Mouse (Mus musculus) macrophage (primary cell): Measurements from ENCODE around the gene Orai2. TPM values are rescaled to one million over a fixed set of nuclear protein-coding genes. Genes with fewer than 3 reads are reported as not detected.
"Not testable (repeated sequence)": the region's sequence is repeated elsewhere in the genome, so short reads cannot be mapped to it uniquely, and the experiment has no call there.

ENCODE experiments used
- H3K27ac ChIP-seq: fragments of 350-480 bp; formaldehyde crosslinking; 2 replicates; pipeline ENCODE4 v1.9.0; 2021
- H3K36me3 ChIP-seq: fragments of 350-480 bp; formaldehyde crosslinking; 2 replicates; pipeline ENCODE4 v1.9.0; 2021; ENCODE audit errors: inconsistent target
- H3K4me3 ChIP-seq: fragments of 350-480 bp; formaldehyde crosslinking; 2 replicates; pipeline ENCODE4 v1.9.0; 2021; ENCODE audit errors: inconsistent target
- H3K79me2 ChIP-seq: fragments of 350-480 bp; formaldehyde crosslinking; 2 replicates; pipeline ENCODE4 v1.9.0; 2021; ENCODE audit errors: inconsistent target
- WGBS: methylation state at CpG from one replicate; pipeline ENCODE4 v1.1.7; 2026; ENCODE audit warnings: inconsistent platforms; ENCODE audit not compliant: missing documents; 5-methylcytosine and 5-hydroxymethylcytosine counted together
- polyA plus RNA-seq: library from polyadenylated mRNA; stranded (reverse); fragments of 250-400 nt; gene quantifications from 3 replicates; pipeline ENCODE4 v1.2.4, GENCODE M21; 2018; ENCODE audit warnings: inconsistent platforms

Gene Orai2
- polyA plus RNA-seq, 1 experiment from 2014 or later, result 7.1 TPM

DNA sequence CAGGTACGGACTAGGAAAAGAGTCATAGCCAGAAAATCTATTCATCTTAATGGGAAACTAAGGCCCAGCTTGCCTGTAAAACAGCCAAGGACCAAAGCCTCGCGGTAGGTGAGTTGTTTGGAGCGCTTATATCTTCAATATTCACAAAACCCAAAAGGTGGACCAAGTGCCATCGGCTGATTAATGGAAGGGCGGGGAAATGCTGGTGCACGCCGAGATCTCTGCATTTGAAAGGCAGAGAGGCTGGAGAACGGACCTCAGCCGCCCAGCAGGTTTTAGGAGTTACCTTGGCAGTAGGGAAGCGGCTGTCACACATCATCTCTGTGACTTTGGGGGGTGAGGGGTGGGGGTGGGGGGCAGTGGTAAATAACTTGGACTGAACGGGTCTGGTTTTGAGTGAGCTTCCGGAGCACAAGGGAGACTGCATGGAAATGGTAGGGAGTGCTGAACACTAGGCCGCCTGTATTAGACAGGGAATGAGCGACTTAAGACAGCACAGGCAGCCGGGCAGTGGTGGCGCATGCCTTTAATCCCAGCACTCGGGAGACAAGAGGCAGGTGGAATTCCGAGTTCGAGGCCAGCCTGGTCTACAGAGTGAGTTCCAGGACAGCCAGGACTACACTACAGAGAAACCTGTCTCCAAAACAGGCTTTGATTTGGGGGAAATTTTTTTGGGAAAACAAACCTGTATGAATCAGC lies 34.1 kb downstream of the Orai2 start:
- Histone ChIP-seq H3K36me3 (peaks cover 15% of the 10 kb centered on the region; the same call in 1 of the 2 replicates), H3K79me2 (peaks cover 40% of the 10 kb centered on the region), H3K4me3 (peak overlapping the region; percentile 93), H3K27ac (peak overlapping the region; percentile 40)
- WGBS, result 8% methylated on average over 20 of the region's 20 CpGs

GRCm38 (mm10) chr5:136135571-136136291 lies 34.8 kb downstream of the Orai2 start, which contains the start of the genes Lrwd1 and Alkbh4:
TSS of gene Lrwd1 (minus strand) at chr5:136136074.
TSS of gene Alkbh4 (plus strand) at chr5:136136146.
- WGBS, result under 1% methylated on average over 60 of the region's 60 CpGs
- Histone ChIP-seq H3K27ac (peak within 1 kb of the TSS; percentile 54), H3K4me3 (peak within 1 kb of the TSS; percentile 93), H3K79me2 (peaks cover 40% of the 10 kb centered on the region), H3K36me3 (peaks cover 9% of the 10 kb centered on the region; the same call in 1 of the 2 replicates)

DNA sequence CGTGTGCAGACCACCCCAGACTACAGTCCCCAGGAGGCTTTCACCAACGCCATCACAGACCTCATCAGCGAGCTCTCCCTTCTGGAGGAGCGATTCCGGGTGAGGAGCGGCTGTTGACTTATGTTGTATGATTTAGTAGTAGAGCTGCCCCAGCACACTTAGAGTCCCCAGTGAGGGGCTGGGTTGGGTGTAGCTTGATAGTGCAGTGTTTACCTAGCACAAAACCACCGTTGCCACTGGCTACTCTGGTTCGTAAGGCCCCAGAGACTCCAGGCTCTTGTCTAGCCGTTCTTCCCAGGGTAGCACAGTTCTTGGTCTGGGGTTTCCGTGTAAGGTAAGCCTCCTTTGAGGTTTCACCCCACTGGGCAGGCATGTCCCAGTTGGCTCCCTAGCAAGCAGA lies 48.3 kb downstream of the Orai2 start:
- no peak overlapping the region for H3K27ac ChIP-seq
- 94% methylated on average over 10 of the region's 10 CpGs for WGBS
- H3K79me2 ChIP-seq, result peaks cover 29% of the 10 kb centered on the region
- H3K36me3 ChIP-seq, result peaks cover 54% of the 10 kb centered on the region
- no peak overlapping the region for H3K4me3 ChIP-seq

DNA sequence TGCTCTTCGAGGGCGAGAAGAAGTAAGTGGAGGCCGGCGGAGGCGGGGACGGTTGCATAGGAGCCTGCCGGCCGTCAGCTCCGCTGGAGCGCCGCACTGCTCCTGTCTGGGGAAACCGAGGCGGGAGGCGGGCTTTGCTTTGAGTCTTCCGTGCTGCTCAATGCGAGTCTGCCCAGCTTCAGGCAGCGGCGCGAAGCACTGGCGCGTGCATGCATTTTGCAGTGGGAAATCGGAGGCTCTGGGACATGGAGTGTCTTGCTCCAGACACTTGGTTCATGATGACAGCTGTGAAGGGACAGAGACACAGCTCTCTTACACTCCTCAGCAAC lies 53.8 kb downstream of the Orai2 start:
- peak overlapping the region; percentile 29; the same call in 1 of the 2 replicates for H3K27ac ChIP-seq
- H3K79me2 ChIP-seq, result peaks cover 35% of the 10 kb centered on the region
- H3K4me3 ChIP-seq, result peak overlapping the region; percentile 82
- peaks cover 22% of the 10 kb centered on the region; the same call in 1 of the 2 replicates for H3K36me3 ChIP-seq
- 0% methylated on average over 22 of the region's 22 CpGs for WGBS

DNA sequence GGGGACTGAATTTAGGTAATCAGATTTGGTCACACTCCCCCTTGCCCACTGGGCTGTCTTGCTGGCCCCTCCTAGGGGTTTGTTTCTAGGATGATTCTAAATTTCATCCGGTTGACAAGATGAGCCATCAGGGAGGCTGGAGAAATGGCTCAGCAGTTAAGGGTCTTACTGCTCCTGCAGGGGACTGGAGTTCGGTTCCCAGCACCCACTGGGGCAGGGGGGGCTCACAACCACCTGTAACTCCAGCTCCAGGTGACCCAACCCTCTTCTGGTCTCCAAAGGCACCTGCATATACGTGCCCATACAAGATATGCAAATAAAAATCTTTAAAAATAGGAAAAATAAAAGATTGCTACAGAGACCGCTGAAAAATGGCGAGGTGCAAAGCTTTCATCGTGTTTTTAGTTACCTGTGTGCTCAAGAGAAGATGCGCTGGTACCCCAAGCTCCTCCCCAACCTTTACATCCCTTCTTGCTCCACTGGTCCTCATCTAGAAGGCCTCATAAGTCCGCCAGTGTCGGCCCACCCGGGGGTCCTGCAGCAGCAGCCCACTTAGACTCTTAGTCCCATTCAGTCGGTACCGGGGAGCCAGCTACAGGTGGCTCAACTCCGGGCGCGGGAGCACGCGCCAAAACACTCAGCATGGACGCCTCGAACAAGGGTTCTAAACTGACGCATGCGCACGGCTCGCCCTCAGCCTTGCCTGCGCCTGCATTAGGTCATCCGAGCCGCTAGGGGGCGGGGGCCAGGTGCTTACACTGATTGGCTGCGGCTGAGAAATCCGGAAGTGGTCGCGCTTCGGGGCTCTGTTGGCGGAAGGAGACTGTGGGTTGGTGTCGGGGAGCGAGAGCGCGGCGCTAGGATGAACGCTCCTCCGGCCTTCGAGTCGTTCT lies 54.4 kb downstream of the Orai2 start, which contains the start of gene Polr2j:
Polr2j (plus strand) TSS at position 741 of the 893 bp plus-strand sequence.
- H3K79me2 ChIP-seq, result peaks cover 35% of the 10 kb centered on the region
- H3K4me3 ChIP-seq, result peak within 1 kb of the TSS; percentile 82
- H3K27ac ChIP-seq, result peak within 1 kb of the TSS; percentile 29; the same call in 1 of the 2 replicates
- H3K36me3 ChIP-seq, result peaks cover 22% of the 10 kb centered on the region
- WGBS, result 4% methylated on average over 40 of the region's 42 CpGs

- not testable (repeated sequence) for H3K4me3 ChIP-seq, H3K27ac ChIP-seq
- H3K79me2 ChIP-seq, result peaks cover 19% of the 10 kb centered on the region
- H3K36me3 ChIP-seq, result peaks cover 29% of the 10 kb centered on the region
- WGBS, result 63% methylated on average over 2 of the region's 4 CpGs
These were observed 57.0 kb downstream of the Orai2 start for GRCm38 (mm10) chr5:136113546-136113945.

DNA sequence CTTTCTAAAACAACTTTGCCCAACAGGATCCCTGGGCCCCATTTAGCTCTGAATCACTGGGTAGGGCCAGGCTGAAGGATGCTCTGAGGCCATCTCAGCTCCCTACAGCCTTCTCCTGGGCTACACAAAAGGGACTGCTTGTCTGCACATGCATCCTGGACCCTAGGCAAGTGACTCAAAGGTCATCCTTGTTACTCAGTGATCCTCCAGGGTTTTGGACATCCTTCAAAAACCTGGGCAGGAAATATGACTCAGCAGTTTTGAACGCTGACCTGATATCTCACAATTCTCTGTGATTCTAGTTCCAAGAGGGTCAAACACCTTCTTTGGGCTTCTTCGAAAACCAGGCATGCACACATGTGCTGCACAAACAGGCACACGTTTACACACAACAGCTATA lies 61.5 kb downstream of the Orai2 start:
- 75% methylated on average over 3 of the region's 3 CpGs for WGBS
- peaks cover 74% of the 10 kb centered on the region for H3K36me3 ChIP-seq
- 0 out of 2 replicates have a peak overlapping the region, but pooled peaks have one; percentile 2 for H3K27ac ChIP-seq
- H3K4me3 ChIP-seq, result no peak overlapping the region
- no peaks in the 10 kb centered on the region for H3K79me2 ChIP-seq

GRCm38 (mm10) chr5:136108486-136108885 lies 62.0 kb downstream of the Orai2 start:
- Histone ChIP-seq H3K27ac (0 out of 2 replicates have a peak overlapping the region, but pooled peaks have one; percentile 2), H3K36me3 (peaks cover 79% of the 10 kb centered on the region), H3K4me3 (no peak overlapping the region), H3K79me2 (no peaks in the 10 kb centered on the region)
- WGBS, result 33% methylated on average over 2 of the region's 2 CpGs

- Histone ChIP-seq H3K27ac (no peak overlapping the region), H3K4me3 (no peak overlapping the region), H3K79me2 (no peaks in the 10 kb centered on the region), H3K36me3 (peaks cover 96% of the 10 kb centered on the region)
- 93% methylated on average over 5 of the region's 5 CpGs for WGBS
These were observed 66.0 kb downstream of the Orai2 start for GRCm38 (mm10) chr5:136104511-136104910.

- no peak overlapping the region for H3K27ac ChIP-seq
- peaks cover 95% of the 10 kb centered on the region for H3K36me3 ChIP-seq
- H3K79me2 ChIP-seq, result no peaks in the 10 kb centered on the region
- H3K4me3 ChIP-seq, result no peak overlapping the region
- WGBS, result 26% methylated on average over 36 of the region's 41 CpGs
These were observed 68.3 kb downstream of the Orai2 start for GRCm38 (mm10) chr5:136102099-136102820.

DNA sequence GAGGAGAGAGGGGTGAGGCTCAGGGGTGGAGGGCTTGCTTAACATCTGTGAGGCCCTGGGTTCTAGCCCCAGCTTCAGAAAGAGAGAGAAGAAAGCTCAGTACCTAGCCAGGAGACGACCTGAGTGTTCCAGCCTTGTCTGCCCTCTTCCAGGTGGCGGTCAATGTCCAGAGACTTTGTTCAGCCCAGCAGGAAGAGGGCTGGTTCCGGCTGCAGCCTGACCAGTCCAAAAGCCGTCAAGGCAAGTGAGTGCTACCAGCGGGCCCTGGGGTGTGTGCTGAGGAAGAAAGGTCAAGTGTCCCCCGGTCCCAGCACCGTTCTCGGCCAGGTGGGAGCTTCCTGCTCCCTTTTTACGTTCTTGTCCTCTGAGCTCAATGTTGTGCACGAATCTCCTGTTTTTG lies 72.0 kb downstream of the Orai2 start:
- WGBS, result 88% methylated on average over 10 of the region's 10 CpGs
- peaks cover 95% of the 10 kb centered on the region for H3K36me3 ChIP-seq

More for the DNA sequence above, 72.0 kb downstream of the Orai2 start:
- Histone ChIP-seq H3K27ac (no peak overlapping the region), H3K4me3 (no peak overlapping the region), H3K79me2 (no peaks in the 10 kb centered on the region)
